Mouse (Mus musculus) gastrocnemius, adult 8-10 months (tissue): Measurements from ENCODE around the gene Zfp248. TPM values are rescaled to one million over a fixed set of nuclear protein-coding genes. Genes with fewer than 3 reads are reported as not detected.

Experiments
- microRNA-seq: library from miRNA; unstranded; fragments of <30 nt; microRNA quantifications from one replicate; pipeline ENCODE4 v1.2.0, GENCODE M21; 2022
- total RNA-seq, 4 experiments: library from RNA; stranded (reverse); gene quantifications; 2 replicates each; pipeline ENCODE4 v1.2.4; 2022

The Zfp248 gene
- total RNA-seq, 4 experiments from 2014 or later, result 1.2 to 1.6 (median 1.4) TPM

Small RNA genes lying within 50 kb of the gene (microRNA-seq; reads per million reads assigned to microRNA genes)
- not detected for gene Gm25953

Other genes with a start within 250 kb of the Zfp248 start
- 10 to 100 TPM; 20.7 to 25.5 (median 24.0) TPM for gene Bms1, start 36.1 kb downstream of the Zfp248 start, total RNA-seq
- 1 to 10 TPM; 7.7 to 9.5 (median 8.6) TPM for gene Zfp9, start 23.8 kb upstream of the Zfp248 start, total RNA-seq
- 1 to 10 TPM; 1.7 to 1.9 (median 1.7) TPM for gene Ankrd26, start 106.7 kb upstream of the Zfp248 start, total RNA-seq